Mouse (Mus musculus): ENCODE data around the gene Gse1.

Gene Gse1

GRCm38 (mm10) chr8:120571561-120571960 lies 343.3 kb downstream of the Gse1 start:
- DNase-seq (ENCODE audit: low read depth, low spot score), result no peak

- DNase-seq (ENCODE audit: low read depth, low spot score), result peak; percentile 87
These were observed 344.3 kb downstream of the Gse1 start for GRCm38 (mm10) chr8:120572534-120572933.

GRCm38 (mm10) chr8:120573866-120574265 lies 345.6 kb downstream of the Gse1 start:
- no peak for DNase-seq (ENCODE audit: low read depth, low spot score)

- no peak for DNase-seq (ENCODE audit: low read depth, low spot score)
These were observed 346.7 kb downstream of the Gse1 start for GRCm38 (mm10) chr8:120574941-120575340.

GRCm38 (mm10) chr8:120575801-120576200 lies 347.5 kb downstream of the Gse1 start:
- DNase-seq (ENCODE audit: low read depth, low spot score), result no peak

GRCm38 (mm10) chr8:120577821-120578220 lies 349.6 kb downstream of the Gse1 start:
- DNase-seq (ENCODE audit: low read depth, low spot score), result peak; percentile 77

- no peak for DNase-seq (ENCODE audit: low read depth, low spot score)
These were observed 352.2 kb downstream of the Gse1 start for GRCm38 (mm10) chr8:120580336-120581000.

GRCm38 (mm10) chr8:120581329-120581728 lies 353.1 kb downstream of the Gse1 start:
- no peak for DNase-seq (ENCODE audit: low read depth, low spot score)

GRCm38 (mm10) chr8:120581811-120582210 lies 353.6 kb downstream of the Gse1 start:
- DNase-seq (ENCODE audit: low read depth, low spot score), result no peak

GRCm38 (mm10) chr8:120585521-120585920 lies 357.3 kb downstream of the Gse1 start:
- DNase-seq (ENCODE audit: low read depth, low spot score), result no peak

GRCm38 (mm10) chr8:120588908-120589771 lies 360.9 kb downstream of the Gse1 start, which contains the start of gene Gins2:
Gins2 (minus strand) TSS chr8:120589304.
- peak; percentile 100 for DNase-seq (ENCODE audit: low read depth, low spot score)

- DNase-seq (ENCODE audit: low read depth, low spot score), result no peak
These were observed 361.7 kb downstream of the Gse1 start for GRCm38 (mm10) chr8:120589921-120590320.

GRCm38 (mm10) chr8:120591587-120592292 lies 363.5 kb downstream of the Gse1 start:
- DNase-seq (ENCODE audit: low read depth, low spot score), result peak; percentile 66

- no peak for DNase-seq (ENCODE audit: low read depth, low spot score)
These were observed 366.3 kb downstream of the Gse1 start for GRCm38 (mm10) chr8:120594571-120594970.

- DNase-seq (ENCODE audit: low read depth, low spot score), result peak; percentile 81
These were observed 367.7 kb downstream of the Gse1 start for GRCm38 (mm10) chr8:120595963-120596362.

- peak; percentile 94 for DNase-seq (ENCODE audit: low read depth, low spot score)
These were observed 370.3 kb downstream of the Gse1 start for GRCm38 (mm10) chr8:120598579-120598978.

GRCm38 (mm10) chr8:120599504-120599903 lies 371.2 kb downstream of the Gse1 start:
- DNase-seq (ENCODE audit: low read depth, low spot score), result peak; percentile 89

GRCm38 (mm10) chr8:120602672-120603071 lies 374.4 kb downstream of the Gse1 start:
- peak; percentile 34 for DNase-seq (ENCODE audit: low read depth, low spot score)

GRCm38 (mm10) chr8:120607460-120607859 lies 379.2 kb downstream of the Gse1 start:
- no peak for DNase-seq (ENCODE audit: low read depth, low spot score)

- DNase-seq (ENCODE audit: low read depth, low spot score), result peak; percentile 85
These were observed 379.6 kb downstream of the Gse1 start for GRCm38 (mm10) chr8:120607885-120608284.

- no peak for DNase-seq (ENCODE audit: low read depth, low spot score)
These were observed 382.6 kb downstream of the Gse1 start for GRCm38 (mm10) chr8:120610824-120611223.

GRCm38 (mm10) chr8:120614491-120614890 lies 386.2 kb downstream of the Gse1 start:
- DNase-seq (ENCODE audit: low read depth, low spot score), result no peak
